Mouse (Mus musculus) B cell, adult 2 months (primary cell): ENCODE data around the gene Yaf2.
A peak's percentile ranks its signal among the peaks of the same experiment; 100 is the strongest.

Source experiments
- DNase-seq, 2 experiments: peaks; one replicate each; pipeline ENCODE4 v3.0.0; 2022

The Yaf2 gene

GRCm38 (mm10) chr15:93285244-93285643 lies 51.5 kb downstream of the Yaf2 start:
- DNase-seq: no peak

- no peak for DNase-seq
Observed at GRCm38 (mm10) chr15:93284326-93284725, 52.4 kb downstream of the Yaf2 start.

- DNase-seq: peak in 1 of 2 experiments; percentile 20
Observed at GRCm38 (mm10) chr15:93283349-93283748, 53.4 kb downstream of the Yaf2 start.

GRCm38 (mm10) chr15:93276276-93276675 lies 60.5 kb downstream of the Yaf2 start:
- peak; percentile 17 to 24 for DNase-seq

GRCm38 (mm10) chr15:93275623-93276022 lies 61.1 kb downstream of the Yaf2 start:
- DNase-seq: peak in 1 of 2 experiments; percentile 68

GRCm38 (mm10) chr15:93274679-93275583 lies 61.8 kb downstream of the Yaf2 start, which contains the start of gene Gxylt1:
Gene Gxylt1 (minus strand): TSS chr15:93275179.
- peak; percentile 100 for DNase-seq

GRCm38 (mm10) chr15:93273788-93274678 lies 62.7 kb downstream of the Yaf2 start:
- DNase-seq: no peak

GRCm38 (mm10) chr15:93272948-93273347 lies 63.8 kb downstream of the Yaf2 start:
- DNase-seq: no peak

- DNase-seq: peak; percentile 42 to 53
Observed at GRCm38 (mm10) chr15:93270289-93270855, 66.4 kb downstream of the Yaf2 start.

- DNase-seq: no peak
Observed at GRCm38 (mm10) chr15:93269572-93269971, 67.2 kb downstream of the Yaf2 start.

GRCm38 (mm10) chr15:93268001-93268400 lies 68.7 kb downstream of the Yaf2 start:
- DNase-seq: peak; percentile 35 to 52

- DNase-seq: no peak
Observed at GRCm38 (mm10) chr15:93267479-93267878, 69.3 kb downstream of the Yaf2 start.

GRCm38 (mm10) chr15:93266361-93266760 lies 70.4 kb downstream of the Yaf2 start:
- no peak for DNase-seq

GRCm38 (mm10) chr15:93265728-93266127 lies 71.0 kb downstream of the Yaf2 start:
- peak; percentile 71 to 79 for DNase-seq

GRCm38 (mm10) chr15:93265231-93265630 lies 71.5 kb downstream of the Yaf2 start:
- no peak for DNase-seq

- DNase-seq: no peak
Observed at GRCm38 (mm10) chr15:93264221-93264620, 72.5 kb downstream of the Yaf2 start.

GRCm38 (mm10) chr15:93263566-93263965 lies 73.2 kb downstream of the Yaf2 start:
- no peak for DNase-seq

- no peak for DNase-seq
Observed at GRCm38 (mm10) chr15:93262818-93263217, 73.9 kb downstream of the Yaf2 start.

GRCm38 (mm10) chr15:93262274-93262673 lies 74.5 kb downstream of the Yaf2 start:
- DNase-seq: no peak

- DNase-seq: no peak
Observed at GRCm38 (mm10) chr15:93259933-93260332, 76.8 kb downstream of the Yaf2 start.

- DNase-seq: no peak
Observed at GRCm38 (mm10) chr15:93255295-93255694, 81.4 kb downstream of the Yaf2 start.

- no peak for DNase-seq
Observed at GRCm38 (mm10) chr15:93253172-93253571, 83.6 kb downstream of the Yaf2 start.

- no peak for DNase-seq
Observed at GRCm38 (mm10) chr15:93252396-93252795, 84.3 kb downstream of the Yaf2 start.
